18 mouse cellular contexts compared by ENCODE assay signal in genomic region chrX:8002971-8003370, GRCm38 (mm10). TPM values are rescaled to one million over a fixed set of nuclear protein-coding genes. Genes with fewer than 3 reads are reported as not detected.
"Had no signal": no experiment of that assay in that cellular context is flagged by ENCODE, and none has a peak within 500 bp of the region (broad histone marks: within the 10 kb centered on the region; RNA-seq: fewer than 3 reads in every experiment).

No protein-coding gene starts in this region.

- ATAC-seq: midbrain, embryonic 16.5 days had no signal

- DNase-seq: kidney, adult 9 months; kidney, postnatal 4 days; lung, postnatal 14 days; right cerebral cortex, postnatal 14 days; thymus, postnatal 4 days had no signal

- H3K27ac ChIP-seq: kidney, postnatal 0 days; left cerebral cortex, adult 2 months; limb, embryonic 10.5 days; lung, embryonic 15.5 days; macrophage; midbrain, embryonic 12.5 days had no signal

- H3K36me3 ChIP-seq: limb, embryonic 10.5 days; lung, embryonic 15.5 days; midbrain, embryonic 12.5 days had no signal

- H3K27me3 ChIP-seq: lung, embryonic 15.5 days; megakaryocyte, embryonic 14.5 days; midbrain, embryonic 12.5 days had no signal

- H3K9ac ChIP-seq: lung, embryonic 15.5 days; midbrain, embryonic 12.5 days had no signal

- H3K4me3 ChIP-seq: left cerebral cortex, adult 2 months; limb, embryonic 10.5 days; lung, embryonic 15.5 days; megakaryocyte, embryonic 14.5 days; midbrain, embryonic 12.5 days had no signal

- H3K4me2 ChIP-seq: lung, embryonic 15.5 days; midbrain, embryonic 12.5 days had no signal

- H3K4me1 ChIP-seq: lung, embryonic 15.5 days; midbrain, embryonic 12.5 days had no signal

- H3K9me3 ChIP-seq: limb, embryonic 10.5 days; lung, embryonic 15.5 days; megakaryocyte, embryonic 14.5 days; midbrain, embryonic 12.5 days had no signal

RNA-seq across cellular contexts. Expression of gene Glod5, which starts 15.3 kb away (rescaled TPM):
- total RNA-seq: layer of hippocampus, adult 8-10 months; layer of hippocampus, postnatal 14 days had no signal
- polyA plus RNA-seq: limb, embryonic 10.5 days; lung, embryonic 15.5 days; macrophage; midbrain, embryonic 12.5 days; thymus, postnatal 0 days had no signal

RNA-seq across cellular contexts. Expression of gene Gata1, which starts 25.1 kb away (rescaled TPM):
- total RNA-seq: layer of hippocampus, adult 8-10 months; layer of hippocampus, postnatal 14 days; left cerebral cortex, adult 2 months; left cerebral cortex, postnatal 14 days had no signal
- polyA plus RNA-seq: neural tube, embryonic 14.5 days had no signal
